Mouse (Mus musculus): ENCODE results near the gene Gpn1.

DNA sequence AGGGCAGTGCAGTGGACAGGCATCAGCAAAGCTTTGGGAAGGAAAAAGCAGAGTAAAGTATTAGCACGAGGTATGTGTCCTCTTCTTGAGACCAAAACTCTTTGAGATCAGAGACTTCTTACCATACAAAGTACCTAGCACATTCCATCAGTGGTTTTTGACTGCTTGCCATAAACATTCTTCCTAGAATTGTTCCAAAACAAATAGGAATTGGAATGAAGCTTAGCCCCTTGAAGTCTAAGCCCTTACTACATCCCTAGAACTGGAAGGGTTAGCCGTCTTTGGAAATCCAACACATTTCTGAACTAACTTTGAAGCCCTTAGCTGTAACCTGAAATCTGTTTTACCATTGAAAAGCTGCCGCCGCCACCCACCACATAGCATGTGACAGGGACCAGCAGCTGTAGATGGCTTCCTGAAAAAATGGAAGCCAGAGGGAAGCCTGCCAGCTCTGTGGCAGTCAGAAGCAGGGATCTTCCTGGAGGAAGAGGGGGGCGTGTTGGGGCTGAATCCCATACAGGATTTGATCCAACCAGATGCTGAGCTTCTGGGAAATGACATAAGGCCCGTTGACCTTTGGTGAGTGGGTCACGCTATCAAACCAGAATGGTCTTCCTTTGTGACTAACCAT, 67.6 kb downstream of the Gpn1 start:
- TF ChIP-seq CTCF (IDR thresholded peaks at IDR 0.05; ENCODE audit: low read depth, low read length) (no peak), POLR2A (IDR thresholded peaks at IDR 0.05; ENCODE audit: borderline replicate concordance, low read depth, low read length) (no peak)

Measured in bone marrow macrophage, adult 2 months (primary cell).